Mouse (Mus musculus) bone marrow macrophage, adult 2 months (primary cell): Measurements from ENCODE around the gene Pias4.

Source experiments
- CTCF ChIP-seq: IDR thresholded peaks from 2 replicates; pipeline ENCODE4 v1.5.1; 2012; ENCODE audit warnings: low read depth, mild to moderate bottlenecking, low read length, moderate library complexity
- POLR2A ChIP-seq: IDR thresholded peaks from 2 replicates; pipeline ENCODE4 v1.6.1; 2012; ENCODE audit warnings: mild to moderate bottlenecking, low read depth, low read length, borderline replicate concordance

- TF ChIP-seq POLR2A (no peak), CTCF (no peak)
Observed at GRCm38 (mm10) chr10:81216810-81217209, 49.1 kb upstream of the Pias4 start.
